Mouse (Mus musculus) skeletal muscle tissue, adult 2 months (tissue): ENCODE measurements around the gene Thap8.

Experiments
- DNase-seq: peaks from one replicate; pipeline ENCODE4 v3.0.0-alpha.2; 2012; ENCODE audit warnings: low read depth, low spot score

Gene Thap8

GRCm38 (mm10) chr7:30286701-30287410 lies 7.0 kb downstream of the Thap8 start:
- DNase-seq, result no peak

- DNase-seq, result no peak
Observed at GRCm38 (mm10) chr7:30288046-30288445, 8.2 kb downstream of the Thap8 start.

- no peak for DNase-seq
Observed at GRCm38 (mm10) chr7:30289071-30289713, 9.3 kb downstream of the Thap8 start.

GRCm38 (mm10) chr7:30289714-30290399 lies 10.0 kb downstream of the Thap8 start:
- DNase-seq, result no peak

GRCm38 (mm10) chr7:30291215-30292131 lies 11.6 kb downstream of the Thap8 start, which contains the start of gene Clip3:
Gene Clip3, plus strand, starts transcription at chr7:30291728.
- peak; percentile 52 for DNase-seq

- no peak for DNase-seq
Observed at GRCm38 (mm10) chr7:30293795-30294194, 13.9 kb downstream of the Thap8 start.

- DNase-seq, result no peak
Observed at GRCm38 (mm10) chr7:30294296-30294695, 14.4 kb downstream of the Thap8 start.

GRCm38 (mm10) chr7:30295103-30295502 lies 15.2 kb downstream of the Thap8 start:
- peak; percentile 49 for DNase-seq

GRCm38 (mm10) chr7:30296816-30297215 lies 16.9 kb downstream of the Thap8 start:
- DNase-seq, result no peak

GRCm38 (mm10) chr7:30297266-30297665 lies 17.4 kb downstream of the Thap8 start:
- no peak for DNase-seq

- DNase-seq, result no peak
Observed at GRCm38 (mm10) chr7:30300914-30301313, 21.0 kb downstream of the Thap8 start.

- no peak for DNase-seq
Observed at GRCm38 (mm10) chr7:30306083-30306779, 26.3 kb downstream of the Thap8 start.

GRCm38 (mm10) chr7:30308076-30309005 lies 28.4 kb downstream of the Thap8 start, which contains the start of gene Alkbh6:
Gene Alkbh6, plus strand, starts transcription at chr7:30308717.
- peak; percentile 97 for DNase-seq

GRCm38 (mm10) chr7:30309395-30310129 lies 29.7 kb downstream of the Thap8 start:
- no peak for DNase-seq

- DNase-seq, result no peak
Observed at GRCm38 (mm10) chr7:30310136-30310535, 30.2 kb downstream of the Thap8 start.

GRCm38 (mm10) chr7:30313666-30314320 lies 33.9 kb downstream of the Thap8 start:
- no peak for DNase-seq

- DNase-seq, result no peak
Observed at GRCm38 (mm10) chr7:30314721-30315155, 34.8 kb downstream of the Thap8 start, which contains the start of gene Syne4. Gene Syne4, plus strand, starts transcription at chr7:30314807.
